Mouse (Mus musculus) hindbrain, embryonic 11.5 days (tissue): Measurements from ENCODE around the gene Krtap24-1. TPM values are rescaled to one million over a fixed set of nuclear protein-coding genes. Genes with fewer than 3 reads are reported as not detected.

Experiments
- ATAC-seq: fragments of 200-750 bp; cut with Nextera tagmentation; 2 replicates; pipeline ENCODE4 v1.8.0; 2017; ENCODE audit warnings: mild to moderate bottlenecking, moderate TSS enrichment, moderate library complexity; ENCODE audit not compliant: low FRiP score
- DNase-seq: peaks from one replicate; pipeline ENCODE4 v3.0.0-alpha.2; 2015; ENCODE audit warnings: low spot score
- H3K27ac ChIP-seq: fragments of 300-500 bp; sonication (generic); 2 replicates; pipeline ENCODE4 v1.5.1; 2014; ENCODE audit warnings: mild to moderate bottlenecking, low read depth, low read length
- H3K27me3 ChIP-seq: fragments of 300-500 bp; sonication (generic); 2 replicates; pipeline ENCODE4 v1.6.1; 2014; ENCODE audit warnings: mild to moderate bottlenecking, low read length, moderate library complexity, mixed read lengths; ENCODE audit not compliant: control insufficient read depth, insufficient read depth
- H3K36me3 ChIP-seq: fragments of 300-500 bp; sonication (generic); 2 replicates; pipeline ENCODE4 v1.6.1; 2014; ENCODE audit warnings: mild to moderate bottlenecking, low read length, moderate library complexity, mixed read lengths; ENCODE audit not compliant: control insufficient read depth, insufficient read depth
- H3K4me1 ChIP-seq: fragments of 300-500 bp; sonication (generic); replicated peaks from 2 replicates; pipeline ENCODE4 v1.6.1; 2014; ENCODE audit warnings: low read length, mixed read lengths; ENCODE audit not compliant: control insufficient read depth, insufficient read depth
- H3K4me2 ChIP-seq: fragments of 300-500 bp; sonication (generic); replicated peaks from 2 replicates; pipeline ENCODE4 v1.6.1; 2014; ENCODE audit warnings: mild to moderate bottlenecking, low read depth, low read length
- H3K4me3 ChIP-seq: fragments of 300-500 bp; sonication (generic); 2 replicates; pipeline ENCODE4 v1.5.1; 2014; ENCODE audit warnings: low read depth, low read length
- H3K9ac ChIP-seq: fragments of 300-500 bp; sonication (generic); 2 replicates; pipeline ENCODE4 v1.6.1; 2014; ENCODE audit warnings: low read depth, low read length
- H3K9me3 ChIP-seq: fragments of 300-500 bp; sonication (generic); 2 replicates; pipeline ENCODE4 v1.6.1; 2016; ENCODE audit warnings: low read length; ENCODE audit not compliant: control insufficient read depth
- WGBS: fragments of 180-500 bp; shearing (Covaris S2); extraction: QIAGEN DNeasy Blood & Tissue Kit; methylation state at CpG from one replicate; pipeline ENCODE4 v1.1.7; 2014; 5-methylcytosine and 5-hydroxymethylcytosine counted together
- polyA plus RNA-seq: library from polyadenylated mRNA; unstranded; fragments of >200 nt; fragmentation: Nextera tagmentation; extraction: Ambion mirVana; gene quantifications from 2 replicates; pipeline ENCODE4 v1.2.1, GENCODE M21; 2014

The Krtap24-1 gene
- polyA plus RNA-seq, 1 experiment from 2014 or later, result not detected

DNA sequence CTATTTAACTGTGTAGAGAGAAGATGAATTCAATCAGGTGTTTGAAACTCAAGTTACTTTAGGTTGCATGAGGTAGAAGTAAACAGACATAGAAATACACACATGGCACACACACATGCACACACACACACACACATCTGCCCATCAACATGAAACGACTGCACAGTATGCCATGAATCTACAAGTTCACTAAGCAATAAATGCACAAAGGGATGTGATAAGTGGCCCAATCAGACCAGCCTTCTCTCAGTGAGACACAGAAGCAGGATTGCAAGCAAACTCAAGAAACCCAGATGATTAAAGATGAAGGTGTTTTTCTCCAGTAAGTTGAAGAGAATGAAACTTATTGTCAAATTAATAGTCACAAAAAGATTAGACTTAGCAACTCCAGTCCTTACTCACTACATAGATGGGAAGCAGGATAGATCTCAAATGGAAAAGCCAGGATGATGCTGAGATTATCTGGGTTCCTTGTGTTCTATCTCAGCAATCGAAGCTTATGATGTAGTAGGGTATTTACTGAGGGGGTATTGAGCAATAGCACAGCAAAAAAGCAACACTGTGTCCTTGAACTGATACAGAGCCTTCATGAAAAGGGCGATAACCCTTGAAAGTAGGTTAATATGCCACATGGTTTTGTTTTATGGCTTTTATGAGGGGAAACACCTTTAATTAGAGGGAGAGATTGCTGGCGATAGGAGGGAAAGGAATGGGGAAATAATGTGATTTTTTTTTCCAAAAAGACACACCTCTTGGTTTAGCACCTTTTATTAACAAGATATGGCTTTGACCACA, 36.0 kb downstream of the Krtap24-1 start:
- 89% methylated on average over 4 of the region's 4 CpGs for WGBS
- no peaks in the 10 kb centered on the region for H3K36me3 ChIP-seq
- H3K27ac ChIP-seq, result no peak overlapping the region
- no peaks in the 10 kb centered on the region for H3K27me3 ChIP-seq
- no peaks in the 10 kb centered on the region for H3K4me1 ChIP-seq
- H3K4me2 ChIP-seq, result no peak overlapping the region
- no peaks in the 10 kb centered on the region for H3K9me3 ChIP-seq
- no peak overlapping the region for H3K9ac ChIP-seq
- DNase-seq (no peak), ATAC-seq (no peak)
- no peak overlapping the region for H3K4me3 ChIP-seq

DNA sequence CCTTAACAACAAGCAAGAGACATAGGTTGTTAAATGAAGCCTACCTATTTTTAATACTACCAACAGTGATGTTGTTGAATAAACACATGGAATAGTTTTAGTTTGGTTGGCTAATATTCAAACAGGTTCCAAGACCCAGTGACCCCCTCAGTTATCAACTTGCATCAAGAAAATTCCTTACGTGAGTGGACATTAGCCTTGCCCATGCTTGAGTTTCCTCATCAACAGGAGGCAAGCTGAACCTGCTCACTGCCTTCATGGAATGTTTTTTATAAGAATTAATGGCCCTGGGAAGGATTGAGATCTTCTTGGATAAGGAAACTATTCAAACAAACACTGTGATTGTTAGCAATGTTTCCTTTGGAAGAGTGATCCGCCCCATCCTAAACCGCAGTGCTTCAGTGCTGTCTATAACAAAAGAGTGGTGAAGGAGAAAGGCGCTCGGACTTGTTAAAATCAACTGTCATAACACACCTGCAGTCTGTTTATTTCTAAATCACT, 39.1 kb downstream of the Krtap24-1 start:
- DNase-seq (no peak), ATAC-seq (no peak)
- H3K4me3 ChIP-seq, result no peak overlapping the region
- H3K9me3 ChIP-seq, result no peaks in the 10 kb centered on the region
- H3K36me3 ChIP-seq, result no peaks in the 10 kb centered on the region
- H3K9ac ChIP-seq, result no peak overlapping the region
- no peak overlapping the region for H3K27ac ChIP-seq
- H3K27me3 ChIP-seq, result no peaks in the 10 kb centered on the region
- 84% methylated on average over 5 of the region's 5 CpGs for WGBS
- no peaks in the 10 kb centered on the region for H3K4me1 ChIP-seq
- no peak overlapping the region for H3K4me2 ChIP-seq

DNA sequence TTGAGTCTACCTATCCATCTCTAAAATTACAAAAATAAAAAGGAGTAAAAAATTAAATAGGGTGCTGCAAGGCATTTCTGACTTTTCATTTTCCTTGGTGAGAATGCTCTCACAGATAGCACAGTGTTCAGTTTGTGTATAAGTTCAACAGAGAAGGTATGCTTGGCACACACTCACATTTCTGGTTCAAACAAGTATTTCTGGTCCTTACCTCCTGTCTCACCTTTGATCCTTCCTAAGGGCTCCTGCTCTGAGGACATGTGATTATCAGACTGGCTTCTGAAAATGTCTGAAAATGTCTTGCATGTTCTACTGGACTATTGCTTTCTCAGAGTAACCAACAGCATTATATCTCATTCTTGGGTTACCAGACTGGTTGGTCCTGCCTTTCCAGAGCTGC, 41.9 kb downstream of the Krtap24-1 start:
- Histone ChIP-seq H3K9me3 (no peaks in the 10 kb centered on the region), H3K4me3 (no peak overlapping the region), H3K9ac (no peak overlapping the region), H3K27me3 (no peaks in the 10 kb centered on the region), H3K4me1 (no peaks in the 10 kb centered on the region), H3K4me2 (no peak overlapping the region), H3K36me3 (no peaks in the 10 kb centered on the region), H3K27ac (no peak overlapping the region)
- no peak for DNase-seq
- ATAC-seq, result no peak

DNA sequence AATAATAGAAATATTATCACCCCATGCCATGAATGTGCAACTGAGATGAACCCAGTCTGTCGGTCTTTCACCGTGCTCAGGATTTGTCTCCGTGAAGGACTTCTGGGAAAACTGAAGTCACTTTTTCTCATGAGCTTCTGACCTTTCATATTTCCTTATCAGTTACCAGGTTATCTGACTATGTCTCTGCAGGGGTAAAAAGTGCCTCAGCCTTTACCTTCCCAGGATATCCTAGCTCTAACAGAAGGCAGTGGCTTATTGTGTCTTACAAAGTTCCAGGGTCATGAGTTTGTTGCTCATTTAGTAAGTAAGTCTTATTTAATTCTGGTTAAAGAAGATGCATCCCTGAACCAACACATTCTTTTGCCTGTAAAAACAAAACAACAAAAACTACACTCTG, 42.3 kb downstream of the Krtap24-1 start:
- WGBS, result 85% methylated on average over 3 of the region's 3 CpGs
- no peak for DNase-seq
- H3K27ac ChIP-seq, result no peak overlapping the region
- no peak overlapping the region for H3K4me3 ChIP-seq
- no peak for ATAC-seq
- no peaks in the 10 kb centered on the region for H3K9me3 ChIP-seq
- H3K9ac ChIP-seq, result no peak overlapping the region
- no peak overlapping the region for H3K4me2 ChIP-seq
- no peaks in the 10 kb centered on the region for H3K27me3 ChIP-seq
- no peaks in the 10 kb centered on the region for H3K4me1 ChIP-seq
- no peaks in the 10 kb centered on the region for H3K36me3 ChIP-seq

DNA sequence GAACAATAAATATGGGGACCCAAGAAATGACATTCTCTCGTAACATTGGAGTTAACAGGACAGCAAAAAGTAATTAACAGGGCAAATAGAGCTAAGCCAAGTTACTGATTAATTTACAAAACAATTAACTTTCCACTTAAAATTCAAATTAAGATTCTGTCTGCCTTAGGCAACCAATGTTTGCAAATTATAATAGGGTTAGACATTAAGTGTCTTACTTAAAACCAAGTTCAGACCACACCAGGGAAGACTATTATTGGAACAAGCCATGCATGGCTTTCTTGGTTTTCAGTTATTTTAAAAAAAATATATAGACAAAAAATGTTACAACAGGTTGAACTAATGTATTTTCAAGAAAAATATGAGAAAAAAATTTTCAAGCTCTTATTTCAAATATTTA, 43.0 kb downstream of the Krtap24-1 start:
- no peak overlapping the region for H3K4me2 ChIP-seq
- H3K36me3 ChIP-seq, result no peaks in the 10 kb centered on the region
- H3K4me1 ChIP-seq, result no peaks in the 10 kb centered on the region
- H3K9me3 ChIP-seq, result no peaks in the 10 kb centered on the region
- WGBS, result 84% methylated on average over 1 of the region's 1 CpGs
- H3K4me3 ChIP-seq, result no peak overlapping the region
- ATAC-seq, result no peak
- no peak overlapping the region for H3K9ac ChIP-seq
- no peaks in the 10 kb centered on the region for H3K27me3 ChIP-seq
- DNase-seq, result no peak
- H3K27ac ChIP-seq, result no peak overlapping the region

DNA sequence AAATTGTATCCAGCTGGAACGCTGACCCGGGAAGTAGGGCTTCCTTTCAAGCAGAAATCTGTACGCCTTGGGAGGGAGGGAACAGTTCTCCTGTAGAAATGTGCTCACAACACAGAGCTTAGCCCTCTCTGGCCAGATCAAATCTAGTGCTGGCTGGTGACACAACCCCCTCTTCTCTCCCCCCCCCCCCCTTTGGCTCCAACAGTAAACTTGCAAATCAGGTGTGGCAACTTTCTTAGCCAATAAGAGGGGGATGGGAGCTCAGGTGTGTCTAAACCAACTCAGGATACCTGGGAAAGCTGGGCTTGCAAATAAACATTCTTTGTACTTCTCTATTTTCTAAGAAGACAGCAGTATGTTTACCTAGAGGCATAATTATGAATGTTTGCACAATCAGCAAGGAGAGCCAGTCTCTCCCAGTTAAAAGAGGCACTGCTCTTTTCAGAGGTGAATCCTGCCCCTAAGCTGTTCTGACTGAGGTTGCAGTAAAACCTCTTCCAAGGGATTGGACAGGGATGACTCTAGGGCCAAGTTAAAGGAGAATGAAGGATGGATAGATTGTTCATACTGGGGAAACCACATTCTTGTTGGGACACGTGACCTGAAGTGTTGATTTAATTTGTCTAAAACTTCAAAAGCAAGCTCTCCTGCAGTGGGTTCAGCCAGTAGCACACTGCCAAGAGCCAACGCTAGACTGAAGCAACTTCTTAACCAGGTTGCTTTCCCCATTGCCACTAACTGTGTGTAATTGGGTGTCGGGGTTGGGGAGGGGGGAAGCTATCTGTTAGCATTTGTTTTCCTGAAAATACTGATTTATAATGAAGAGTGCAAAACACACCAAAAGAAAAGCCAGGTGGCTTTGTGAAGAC, 48.8 kb downstream of the Krtap24-1 start, which contains the start of gene Cldn8:
Gene Cldn8 (minus strand): TSS at position 139 of the 869 bp plus-strand sequence.
- no peaks in the 10 kb centered on the region for H3K9me3 ChIP-seq
- no peaks in the 10 kb centered on the region for H3K36me3 ChIP-seq
- no peaks in the 10 kb centered on the region for H3K27me3 ChIP-seq
- H3K4me1 ChIP-seq, result no peaks in the 10 kb centered on the region
- no peak within 1 kb of the TSS for H3K27ac ChIP-seq
- 0 out of 2 replicates have a peak, but pooled peaks have one; percentile 27 for ATAC-seq
- H3K4me2 ChIP-seq, result no peak within 1 kb of the TSS
- DNase-seq, result no peak
- 73% methylated on average over 6 of the region's 6 CpGs for WGBS
- H3K9ac ChIP-seq, result no peak within 1 kb of the TSS
- H3K4me3 ChIP-seq, result no peak within 1 kb of the TSS

DNA sequence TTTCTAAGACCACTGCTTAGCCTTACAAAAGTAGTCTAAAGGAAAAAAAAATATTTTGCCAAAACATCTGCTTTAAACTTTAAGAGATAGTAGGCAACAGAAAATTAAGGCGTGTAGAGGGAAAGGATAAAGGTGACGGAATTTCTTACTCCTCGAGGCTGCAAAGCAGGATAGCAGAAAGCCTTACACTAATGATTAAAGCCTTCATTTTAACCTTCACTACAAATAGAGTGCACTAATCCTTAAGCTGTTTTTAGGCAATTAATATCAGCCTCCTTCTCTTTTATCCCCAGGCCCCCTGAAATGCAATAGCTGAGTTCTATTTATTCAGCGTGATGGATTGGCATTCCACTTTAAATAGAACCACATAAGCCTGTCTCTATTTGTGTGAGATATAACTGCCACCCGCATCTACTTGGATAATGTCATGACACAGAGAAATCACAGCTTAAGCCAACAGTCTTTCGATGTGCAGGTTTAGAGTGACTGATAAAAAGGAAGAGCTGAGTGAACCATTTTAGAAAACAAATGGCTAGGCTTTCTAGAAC, 50.4 kb downstream of the Krtap24-1 start:
- Histone ChIP-seq H3K4me3 (no peak overlapping the region), H3K27me3 (no peaks in the 10 kb centered on the region), H3K4me1 (no peaks in the 10 kb centered on the region), H3K9ac (no peak overlapping the region), H3K9me3 (no peaks in the 10 kb centered on the region), H3K36me3 (no peaks in the 10 kb centered on the region), H3K4me2 (no peak overlapping the region), H3K27ac (no peak overlapping the region)
- no peak for ATAC-seq
- DNase-seq, result no peak
- WGBS, result 73% methylated on average over 6 of the region's 6 CpGs
